Mouse (Mus musculus) spleen, adult 2 months (tissue): ENCODE results near the gene Atp10a.

Experiments
- CTCF ChIP-seq: fragments of 200-500 bp; IDR thresholded peaks from 2 replicates; pipeline ENCODE4 v1.5.1; 2011; ENCODE audit warnings: mild to moderate bottlenecking, inconsistent platforms; ENCODE audit not compliant: insufficient read depth, insufficient read length, insufficient replicate concordance; ENCODE audit errors: extremely low read depth
- POLR2A ChIP-seq: fragments of 200-500 bp; IDR thresholded peaks from 2 replicates; pipeline ENCODE4 v1.6.1; 2011; ENCODE audit warnings: low read depth, low read length, inconsistent platforms

DNA sequence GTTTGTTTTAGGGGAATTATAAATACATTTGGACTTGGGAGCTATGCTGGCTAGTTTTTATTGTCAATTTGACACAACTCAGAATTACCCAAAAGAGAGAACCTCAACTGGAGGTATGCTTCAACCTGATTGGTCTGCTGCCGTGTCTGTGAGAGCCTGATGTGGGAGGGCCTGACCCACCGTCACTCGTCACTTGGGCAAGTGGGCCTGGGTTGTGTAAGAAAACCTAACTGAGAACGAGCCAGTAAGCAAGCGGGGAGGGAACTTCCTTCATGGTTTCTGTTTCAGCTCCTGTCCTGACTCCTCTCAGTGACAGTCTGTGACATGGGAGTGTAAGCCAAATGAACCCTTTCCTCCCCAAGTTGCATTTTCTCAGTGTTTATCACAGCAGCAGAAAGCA is 30.6 kb downstream of the Atp10a start:
- TF ChIP-seq POLR2A (no peak), CTCF (no peak)
